Mouse (Mus musculus) bone marrow macrophage, adult 2 months (primary cell): Measurements from ENCODE around the gene Eif2b1. TPM values are rescaled to one million over a fixed set of nuclear protein-coding genes. Genes with fewer than 3 reads are reported as not detected.
A peak's percentile ranks its signal among the peaks of the same experiment; 100 is the strongest.

Experiments
- H3K27ac ChIP-seq: 2 replicates; pipeline ENCODE4 v1.5.1; 2012; ENCODE audit warnings: low read depth, low read length; ENCODE audit not compliant: insufficient read depth
- H3K4me1 ChIP-seq: 2 replicates; pipeline ENCODE4 v1.6.1; 2012; ENCODE audit warnings: low read length; ENCODE audit not compliant: control insufficient read depth, insufficient read depth
- H3K4me3 ChIP-seq: 2 replicates; pipeline ENCODE4 v1.5.1; 2012; ENCODE audit warnings: mild to moderate bottlenecking, low read length, moderate library complexity; ENCODE audit not compliant: insufficient read depth
- CTCF ChIP-seq: IDR thresholded peaks from 2 replicates; pipeline ENCODE4 v1.5.1; 2012; ENCODE audit warnings: low read depth, mild to moderate bottlenecking, low read length, moderate library complexity
- POLR2A ChIP-seq: IDR thresholded peaks from 2 replicates; pipeline ENCODE4 v1.6.1; 2012; ENCODE audit warnings: mild to moderate bottlenecking, low read depth, low read length, borderline replicate concordance
- polyA plus RNA-seq: library from polyadenylated mRNA; stranded (reverse); fragments of >200 nt; gene quantifications from 2 replicates; pipeline ENCODE4 v1.2.4, GENCODE M21; 2012; ENCODE audit not compliant: missing spikeins, insufficient read depth, insufficient read length

Eif2b1 gene
- polyA plus RNA-seq, 1 experiment = 17.9 TPM

GRCm38 (mm10) chr5:124530655-124531582 lies 48.0 kb downstream of the Eif2b1 start, which contains the start of gene Rilpl1:
Rilpl1 (minus strand) TSS chr5:124531391.
- TF ChIP-seq POLR2A (no peak), CTCF (no peak)
- Histone ChIP-seq H3K27ac (no peak within 1 kb of the TSS), H3K4me1 (peaks cover 16% of the 10 kb centered on the region), H3K4me3 (peak within 1 kb of the TSS; percentile 66)

- TF ChIP-seq CTCF (no peak), POLR2A (no peak)
- H3K4me1 ChIP-seq = peaks cover 16% of the 10 kb centered on the region
- H3K4me3 ChIP-seq = no peak overlapping the region; the same call in 1 of the 2 replicates
- no peak overlapping the region for H3K27ac ChIP-seq
Observed at GRCm38 (mm10) chr5:124529697-124530096, 49.2 kb downstream of the Eif2b1 start.

- Histone ChIP-seq H3K4me1 (peaks cover 16% of the 10 kb centered on the region), H3K27ac (no peak overlapping the region), H3K4me3 (no peak overlapping the region)
- TF ChIP-seq CTCF (no peak), POLR2A (no peak)
Observed at GRCm38 (mm10) chr5:124529191-124529651, 49.7 kb downstream of the Eif2b1 start.

- H3K27ac ChIP-seq = no peak overlapping the region
- TF ChIP-seq POLR2A (no peak), CTCF (no peak)
- H3K4me1 ChIP-seq = peaks cover 16% of the 10 kb centered on the region
- no peak overlapping the region for H3K4me3 ChIP-seq
Observed at GRCm38 (mm10) chr5:124528791-124529190, 50.1 kb downstream of the Eif2b1 start.

DNA sequence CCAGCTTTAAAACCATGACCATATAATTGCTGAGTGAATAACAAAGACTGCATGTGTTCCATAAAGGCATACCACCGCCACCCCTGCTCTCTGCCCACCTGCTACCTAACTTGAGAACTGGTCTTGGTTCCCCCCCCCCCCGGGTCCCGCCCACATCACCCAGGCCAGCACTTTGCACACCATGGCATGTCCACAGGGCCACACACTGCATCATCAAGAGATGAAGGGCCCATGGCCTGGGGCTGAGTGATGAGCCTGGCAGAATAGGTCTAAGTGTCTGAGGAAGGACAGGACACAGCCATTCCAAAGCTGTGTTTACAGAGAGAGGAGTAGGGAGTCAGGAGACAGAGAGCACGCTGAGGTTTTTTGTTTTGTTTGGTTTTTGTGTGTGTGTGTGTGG lies 50.6 kb downstream of the Eif2b1 start:
- Histone ChIP-seq H3K27ac (no peak overlapping the region), H3K4me1 (peaks cover 16% of the 10 kb centered on the region), H3K4me3 (no peak overlapping the region)
- TF ChIP-seq POLR2A (no peak), CTCF (no peak)

- H3K4me3 ChIP-seq = no peak overlapping the region
- peaks cover 12% of the 10 kb centered on the region for H3K4me1 ChIP-seq
- TF ChIP-seq POLR2A (no peak), CTCF (no peak)
- no peak overlapping the region for H3K27ac ChIP-seq
Observed at GRCm38 (mm10) chr5:124524943-124525342, 54.0 kb downstream of the Eif2b1 start.

DNA sequence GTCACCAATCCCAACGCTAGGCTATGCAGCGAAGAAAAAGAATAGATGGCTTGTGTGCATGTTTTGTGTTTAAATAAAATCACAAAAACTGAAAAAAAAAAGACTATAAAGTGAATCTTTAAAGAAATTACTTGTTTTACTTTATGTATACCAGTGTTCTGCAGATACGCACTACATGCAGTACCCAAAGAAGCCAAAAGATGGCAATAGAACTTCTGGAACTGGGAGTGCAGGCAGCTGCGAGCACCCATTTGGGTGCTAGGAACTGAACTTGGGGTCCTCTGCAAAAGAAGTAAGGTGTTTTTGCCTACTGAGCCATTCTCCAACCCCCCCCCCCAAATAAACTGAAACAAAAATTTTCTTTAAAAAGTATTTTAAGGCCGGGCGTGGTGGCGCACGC lies 55.9 kb downstream of the Eif2b1 start:
- no peak for TF ChIP-seq POLR2A
- no peak for TF ChIP-seq CTCF
- no peak overlapping the region for H3K4me3 ChIP-seq

DNA sequence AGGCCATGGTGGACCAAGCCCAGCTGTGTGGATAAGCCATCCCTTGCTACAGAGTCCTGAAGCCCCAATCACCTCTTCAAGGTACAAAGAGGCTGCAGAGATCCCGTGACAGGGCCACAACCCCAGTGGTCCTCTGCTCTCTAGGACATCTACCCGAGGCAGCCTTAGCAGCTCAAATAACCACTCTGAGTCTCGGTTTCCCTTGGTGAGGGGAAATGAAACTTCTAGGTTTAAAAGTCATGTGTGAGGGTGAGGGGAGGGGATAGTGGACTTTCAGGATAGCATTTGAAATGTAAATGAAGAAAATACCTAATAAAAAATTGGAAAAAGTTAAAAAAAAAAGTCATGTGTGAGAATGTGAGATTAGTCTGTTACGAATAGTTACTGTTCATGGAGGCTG lies 57.3 kb downstream of the Eif2b1 start:
- H3K4me3 ChIP-seq = no peak overlapping the region
- no peak for TF ChIP-seq POLR2A
- TF ChIP-seq CTCF = no peak
- H3K27ac ChIP-seq = no peak overlapping the region
- peaks cover 6% of the 10 kb centered on the region for H3K4me1 ChIP-seq

More for the DNA sequence above, 55.9 kb downstream of the Eif2b1 start:
- Histone ChIP-seq H3K4me1 (peaks cover 6% of the 10 kb centered on the region), H3K27ac (no peak overlapping the region)

Other genes starting within 250 kb of the Eif2b1 start
- 88.0 and 92.2 TPM in 2 replicates for gene Cdk2ap1, start 216.0 kb downstream of the Eif2b1 start, polyA plus RNA-seq
- 57.5 and 59.2 TPM in 2 replicates for gene Sbno1, start 153.1 kb downstream of the Eif2b1 start, polyA plus RNA-seq
- gene Kmt5a, start 139.2 kb downstream of the Eif2b1 start, polyA plus RNA-seq = 49.2 and 58.6 TPM in 2 replicates
- 106 and 113 TPM in 2 replicates for gene Rilpl2, start 100.8 kb downstream of the Eif2b1 start, polyA plus RNA-seq
- gene Snrnp35, start 96.0 kb downstream of the Eif2b1 start, polyA plus RNA-seq = 20.5 and 21.6 TPM in 2 replicates
- 2.4 and 2.8 TPM in 2 replicates for gene Rilpl1, start 47.7 kb downstream of the Eif2b1 start, polyA plus RNA-seq
- gene Tmed2, start 38.4 kb downstream of the Eif2b1 start, polyA plus RNA-seq = 339 and 358 TPM in 2 replicates
- 9.2 and 11.8 TPM in 2 replicates for gene Ddx55, start 26.3 kb downstream of the Eif2b1 start, polyA plus RNA-seq
- gene Gtf2h3, start within 50 bp of the Eif2b1 start, polyA plus RNA-seq = 9.6 and 10.1 TPM in 2 replicates
- 17.7 and 19.2 TPM in 2 replicates for gene Atp6v0a2, start 49.4 kb upstream of the Eif2b1 start, polyA plus RNA-seq
- not detected in 2 replicates for gene Dnah10, start 146.0 kb upstream of the Eif2b1 start, polyA plus RNA-seq